Mouse (Mus musculus): ENCODE data around the gene Mtor.

Mtor gene

DNA sequence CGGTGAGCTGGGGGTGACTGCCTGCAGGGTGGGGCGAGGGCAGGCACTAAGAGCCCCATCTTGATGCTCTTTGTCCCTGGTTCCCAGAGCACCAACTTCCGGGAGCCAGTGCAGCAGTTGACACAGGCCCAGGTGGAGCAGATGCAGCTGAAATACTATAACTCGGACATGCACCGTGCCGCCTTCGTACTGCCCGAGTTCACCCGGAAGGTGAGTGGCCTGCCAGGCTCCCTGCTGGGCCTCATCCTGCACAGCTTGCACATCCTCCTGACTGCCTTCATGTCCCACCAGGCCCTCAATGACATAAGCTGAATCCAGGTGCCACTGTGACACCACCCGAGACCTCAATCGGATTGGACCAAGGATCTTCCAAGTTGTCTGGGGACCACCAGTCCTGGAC, 145.6 kb downstream of the Mtor start:
- no peak for DNase-seq (ENCODE audit: low spot score in 2 of 2)

DNA sequence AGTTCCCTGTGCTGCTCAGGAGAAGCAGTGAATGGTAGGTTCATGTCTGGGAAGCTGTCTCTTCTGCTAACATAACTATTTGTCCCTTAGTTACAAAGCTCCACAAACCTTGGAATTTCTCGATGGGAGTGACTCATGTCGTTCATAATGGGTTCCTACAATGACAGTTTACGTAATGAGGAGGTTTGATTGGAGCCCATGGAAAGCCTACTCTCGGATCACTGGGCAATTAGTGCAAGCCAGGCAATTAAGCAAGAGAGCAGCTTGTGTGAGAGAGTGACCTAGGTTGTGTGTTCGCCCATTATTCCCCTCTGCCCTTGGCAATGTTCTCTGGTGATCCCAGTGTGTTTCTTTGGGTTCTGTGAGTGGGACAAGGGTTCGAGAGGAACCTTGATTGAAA, 147.5 kb downstream of the Mtor start:
- no peak for DNase-seq (ENCODE audit: low spot score in 2 of 2)

DNA sequence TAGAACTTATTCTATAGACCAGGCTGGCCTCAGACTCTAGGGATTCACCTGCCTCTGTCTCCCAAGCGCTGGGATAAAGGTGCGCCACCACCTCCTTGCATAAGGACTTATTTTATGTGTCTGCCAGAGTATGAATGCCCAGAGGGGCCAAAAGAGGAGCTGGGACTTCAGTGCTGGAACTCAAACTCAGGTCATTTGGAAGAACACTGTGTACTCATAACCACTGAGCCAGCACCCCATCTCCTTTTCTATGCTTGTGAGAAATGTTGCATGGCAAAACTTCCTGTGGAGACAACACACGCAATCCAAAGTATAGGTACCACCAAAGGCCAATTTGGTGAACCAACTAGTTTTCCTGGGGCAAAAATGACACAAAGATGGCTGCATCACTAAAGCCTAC, 148.3 kb downstream of the Mtor start:
- no peak for DNase-seq (ENCODE audit: low spot score in 2 of 2)

DNA sequence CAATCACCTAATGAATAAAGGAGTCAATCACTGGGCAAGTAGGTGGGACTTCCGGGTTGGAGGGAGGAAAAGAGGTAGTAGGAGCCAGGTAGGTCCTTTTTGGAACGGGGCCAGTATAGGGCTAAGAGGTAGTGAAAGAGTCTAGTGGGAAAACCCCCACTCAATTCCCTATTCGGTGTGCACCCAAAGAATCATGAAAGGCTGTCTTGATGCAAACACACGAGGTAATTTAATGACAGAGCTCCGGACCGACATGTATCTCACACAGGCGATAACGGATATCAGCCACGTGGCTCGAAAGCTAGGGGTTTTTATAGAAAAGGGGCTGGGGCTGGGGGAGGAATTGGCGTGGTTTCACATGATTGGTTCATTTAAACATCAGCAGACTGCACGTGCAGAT, 150.4 kb downstream of the Mtor start:
- DNase-seq (ENCODE audit: low spot score in 2 of 2) = no peak

DNA sequence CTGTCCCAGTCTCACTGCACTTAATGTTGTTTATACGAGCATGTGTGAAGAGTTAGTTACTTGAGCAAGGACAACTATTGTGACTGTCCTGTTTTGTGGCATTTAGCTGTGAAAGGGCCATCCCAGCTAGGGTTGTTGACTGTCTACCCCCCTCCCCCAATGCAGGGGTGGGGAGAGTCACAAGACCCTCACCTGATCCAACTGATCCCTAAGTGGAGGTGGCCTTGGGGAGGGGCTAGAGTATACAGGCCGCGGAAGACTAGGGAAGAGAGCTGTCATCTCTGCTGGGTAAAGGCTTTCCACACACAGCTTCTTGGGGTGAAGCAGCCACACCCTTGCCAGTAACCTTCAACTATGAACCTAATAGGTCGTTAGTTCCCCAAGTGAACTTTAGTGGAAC, 151.9 kb downstream of the Mtor start:
- no peak for DNase-seq (ENCODE audit: low spot score in 2 of 2)

DNA sequence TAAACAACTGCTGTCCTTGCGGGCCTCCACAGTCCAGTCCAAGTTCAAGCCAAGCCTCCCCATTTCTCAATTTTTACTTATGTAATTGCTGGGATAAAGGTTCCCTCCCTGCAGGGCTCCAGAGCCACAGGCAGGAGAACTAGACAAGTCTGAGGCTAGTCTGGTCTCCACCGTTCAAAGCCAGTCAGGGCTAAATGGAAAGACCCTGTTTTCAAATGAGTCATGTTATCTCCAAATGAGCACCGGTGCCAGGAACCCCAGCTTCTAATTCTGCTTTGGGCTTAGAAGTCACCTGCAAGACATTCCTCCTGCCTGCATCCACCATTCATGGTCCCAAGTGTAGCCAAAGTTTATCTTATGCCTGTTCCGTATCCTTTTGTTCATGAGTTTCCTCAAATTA, 153.5 kb downstream of the Mtor start:
- no peak for DNase-seq (ENCODE audit: low spot score in 2 of 2)

DNA sequence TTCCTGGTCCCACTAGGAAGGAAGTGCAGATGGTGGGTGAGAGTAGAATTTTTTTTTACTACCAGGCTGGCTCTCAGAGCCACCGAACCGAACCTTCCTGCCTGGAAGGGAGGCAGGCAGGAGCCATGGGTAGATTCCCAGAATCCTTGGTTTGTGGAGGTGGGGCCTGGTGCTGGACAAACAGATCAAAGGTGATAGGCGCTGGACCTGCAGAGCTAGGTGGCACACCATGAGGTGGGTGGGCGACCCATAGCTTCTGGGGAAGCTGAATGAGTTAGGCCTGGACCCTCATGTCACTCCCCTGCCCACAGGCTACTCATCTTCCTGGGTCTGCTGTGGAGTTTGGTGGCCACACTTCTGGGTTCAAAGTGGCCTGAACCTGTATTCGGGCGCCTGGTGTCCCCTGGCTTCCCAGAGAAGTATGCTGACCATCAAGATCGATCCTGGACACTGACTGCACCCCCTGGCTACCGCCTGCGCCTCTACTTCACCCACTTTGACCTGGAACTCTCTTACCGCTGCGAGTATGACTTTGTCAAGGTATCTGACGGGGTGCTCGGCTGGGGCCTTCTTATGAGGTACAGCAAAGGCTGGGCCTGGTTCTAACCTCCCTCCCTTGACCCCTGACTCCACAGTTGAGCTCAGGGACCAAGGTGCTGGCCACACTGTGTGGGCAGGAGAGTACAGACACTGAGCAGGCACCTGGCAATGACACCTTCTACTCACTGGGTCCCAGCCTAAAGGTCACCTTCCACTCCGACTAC, 154.1 kb downstream of the Mtor start, which contains the start of gene Masp2:
Gene Masp2 (plus strand): TSS at position 198 of the 764 bp plus-strand sequence.
- no peak for DNase-seq (ENCODE audit: low spot score in 2 of 2)

DNA sequence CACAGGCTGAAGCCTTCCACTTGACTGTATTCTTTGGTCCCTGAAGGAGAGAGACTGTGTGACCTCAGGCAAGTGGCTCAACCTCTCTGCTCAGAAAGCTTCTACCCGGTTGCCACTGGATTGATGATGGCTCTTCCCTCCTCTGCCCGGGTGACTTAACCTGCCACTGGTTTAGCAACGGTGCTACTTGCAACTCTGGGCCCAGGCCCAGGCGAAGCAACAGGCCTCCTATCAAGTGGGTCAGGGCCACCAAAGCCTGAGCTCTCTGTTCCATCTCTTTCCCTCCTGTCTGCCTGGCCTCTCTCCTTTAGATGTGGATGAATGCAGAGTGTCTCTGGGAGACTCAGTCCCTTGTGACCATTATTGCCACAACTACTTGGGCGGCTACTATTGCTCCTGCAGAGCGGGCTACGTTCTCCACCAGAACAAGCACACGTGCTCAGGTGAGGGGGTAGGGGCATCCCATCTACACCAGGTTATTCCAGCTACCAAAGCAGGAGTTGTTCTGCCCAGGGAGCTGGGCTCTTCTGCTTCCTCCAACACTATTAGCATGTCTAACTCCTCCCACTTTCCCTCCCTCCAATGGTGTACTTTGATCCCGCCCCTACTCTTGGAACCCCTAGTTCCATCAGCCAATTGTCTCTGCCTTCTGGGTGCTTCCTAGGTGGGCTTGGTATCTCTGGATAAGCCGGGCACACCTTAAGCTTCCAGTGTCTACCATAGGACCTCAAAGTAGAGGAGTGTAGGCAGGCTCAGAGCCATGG, 155.1 kb downstream of the Mtor start:
- DNase-seq (ENCODE audit: low spot score in 2 of 2) = no peak

DNA sequence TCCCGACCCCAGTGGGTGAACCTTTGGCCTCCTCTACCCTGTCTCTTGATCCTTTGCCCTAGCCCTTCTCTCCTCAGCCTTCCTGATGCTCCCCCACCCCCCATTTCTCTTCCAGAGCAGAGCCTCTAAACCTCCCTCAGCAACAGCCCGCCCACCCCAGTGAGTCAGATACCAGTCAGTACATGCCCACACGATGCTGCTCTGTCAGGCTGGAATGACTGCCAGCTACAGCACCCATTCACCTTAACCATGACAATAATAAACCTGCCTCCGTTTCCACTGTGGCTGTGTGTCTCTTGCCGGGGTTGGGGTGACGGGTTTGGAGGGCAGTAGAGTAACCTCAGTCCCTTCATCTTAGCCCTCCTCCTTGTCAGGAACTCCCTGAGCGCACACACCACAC, 155.7 kb downstream of the Mtor start:
- peak; percentile 43 to 52 for DNase-seq (ENCODE audit: low spot score in 2 of 2)

DNA sequence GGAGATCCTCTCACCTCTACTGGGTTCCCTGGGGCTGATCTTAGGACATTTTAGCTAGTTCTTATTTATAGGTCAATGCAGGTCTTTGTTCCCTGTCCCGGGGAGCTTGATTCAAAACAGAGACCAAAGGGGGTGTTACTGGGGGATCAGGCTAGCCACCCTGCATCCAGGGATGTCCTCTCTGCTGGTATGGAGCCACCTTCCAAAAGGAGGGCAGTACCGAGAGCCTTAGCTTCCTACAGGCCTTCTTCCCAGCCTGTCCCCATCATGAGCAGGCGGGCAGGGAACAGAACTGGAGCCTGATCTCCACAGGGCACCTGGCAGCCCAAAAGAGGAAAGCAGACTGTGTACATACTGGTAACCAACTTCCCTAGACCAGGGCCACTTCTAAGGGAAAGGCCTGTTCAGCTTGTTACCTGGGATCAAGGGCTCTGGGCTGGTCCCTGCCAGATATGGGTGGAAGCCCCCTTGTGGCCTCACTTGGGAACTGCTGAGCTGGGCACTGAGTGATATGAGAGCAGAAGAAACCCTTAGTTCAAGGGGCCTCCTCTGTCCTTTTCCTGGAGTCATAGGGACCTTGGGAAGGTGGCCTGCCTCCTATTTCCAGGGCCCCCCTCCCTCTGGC, 156.2 kb downstream of the Mtor start:
- peak; percentile 31 to 35 for DNase-seq (ENCODE audit: low spot score in 2 of 2)

All from urinary bladder, adult 18-20 months (tissue).